Comparison of ENCODE assay signal across 16 mouse cellular contexts in the genomic region with DNA sequence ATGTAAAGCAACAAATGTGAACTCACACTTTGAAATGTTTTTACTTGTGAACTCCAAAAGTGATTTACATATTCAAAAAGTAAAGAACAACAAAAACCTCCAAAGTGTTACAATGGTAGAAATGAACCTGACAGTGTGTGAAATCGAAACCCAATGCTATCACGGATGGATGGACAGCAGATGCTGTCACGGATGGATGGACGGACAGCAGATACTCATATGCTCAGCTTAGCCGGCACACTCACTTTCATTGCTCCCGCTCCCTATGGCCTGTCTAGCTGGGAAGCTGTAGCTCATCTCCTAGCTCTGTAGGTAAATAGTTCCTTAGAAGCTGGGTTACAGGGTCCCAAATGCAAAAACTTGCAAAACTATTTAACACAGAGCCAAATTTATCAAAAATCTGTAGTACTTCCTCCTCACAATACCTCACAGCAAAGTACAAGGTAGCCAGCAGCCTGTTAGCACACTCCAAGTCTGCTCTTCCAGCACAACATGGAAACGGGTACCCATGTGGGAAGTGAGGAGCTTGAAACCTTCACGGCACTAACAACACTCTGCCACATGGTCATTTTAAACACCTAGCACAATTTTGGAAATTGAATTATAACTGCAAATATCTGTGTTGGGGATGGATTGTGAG. TPM values are rescaled to one million over a fixed set of nuclear protein-coding genes. Genes with fewer than 3 reads are reported as not detected.
DNase-seq lines count a peak whose midpoint lies in the region; ATAC-seq and TF ChIP-seq lines count a peak whose summit lies in the region.
"Had no signal": no experiment of that assay in that cellular context is flagged by ENCODE, and none has a peak within 500 bp of the region (broad histone marks: within the 10 kb centered on the region; RNA-seq: fewer than 3 reads in every experiment).

No protein-coding gene starts in this region.

- no peaks in the 10 kb centered on the region for H3K9me3 ChIP-seq in hindbrain, postnatal 0 days (ENCODE audit: low read length)
- no peaks in the 10 kb centered on the region for H3K9me3 ChIP-seq in hindbrain, embryonic 14.5 days (ENCODE audit: control insufficient read depth, low read length)
- no peaks in the 10 kb centered on the region for H3K9me3 ChIP-seq in neural tube, embryonic 13.5 days
- no peaks in the 10 kb centered on the region for H3K9me3 ChIP-seq in neural tube, embryonic 15.5 days (replicated peaks)
- H3K9me3 ChIP-seq: embryonic facial prominence, embryonic 12.5 days; forebrain, embryonic 10.5 days; liver, embryonic 13.5 days; midbrain, embryonic 12.5 days had no signal

- H3K9ac ChIP-seq in hindbrain, postnatal 0 days (replicated peaks; ENCODE audit: low read length), result no peak overlapping the region
- no peak overlapping the region for H3K9ac ChIP-seq in hindbrain, embryonic 14.5 days
- no peak overlapping the region for H3K9ac ChIP-seq in neural tube, embryonic 13.5 days
- no peak overlapping the region for H3K9ac ChIP-seq in neural tube, embryonic 15.5 days (replicated peaks)
- H3K9ac ChIP-seq: embryonic facial prominence, embryonic 12.5 days; liver, embryonic 13.5 days; midbrain, embryonic 12.5 days had no signal

- peak; percentile 27 for DNase-seq in hindbrain, postnatal 0 days (ENCODE audit: low spot score)
- DNase-seq in hindbrain, embryonic 14.5 days (ENCODE audit: low spot score), result no peak
- DNase-seq in Muller cell, postnatal 12 days (ENCODE audit: inconsistent ontology term), result peak; percentile 21
- peak; percentile 53 for DNase-seq in retina, postnatal 1 day
- no peak for DNase-seq in cerebellum, adult 9-11 months
- DNase-seq: adrenal gland, postnatal 14 days; cerebellum, postnatal 36 days; kidney, adult 2 months; liver, embryonic 13.5 days had no signal

- H3K4me1 ChIP-seq in hindbrain, postnatal 0 days (ENCODE audit: insufficient read depth, low read length), result peaks cover 7% of the 10 kb centered on the region
- peaks cover 25% of the 10 kb centered on the region for H3K4me1 ChIP-seq in hindbrain, embryonic 14.5 days (replicated peaks; ENCODE audit: control insufficient read depth, insufficient read depth, low read length)
- peaks cover 41% of the 10 kb centered on the region for H3K4me1 ChIP-seq in neural tube, embryonic 13.5 days (replicated peaks)
- H3K4me1 ChIP-seq in neural tube, embryonic 15.5 days, result peaks cover 29% of the 10 kb centered on the region

- H3K27me3 ChIP-seq in hindbrain, postnatal 0 days (ENCODE audit: insufficient read depth, low read length), result no peaks in the 10 kb centered on the region
- no peaks in the 10 kb centered on the region for H3K27me3 ChIP-seq in hindbrain, embryonic 14.5 days (ENCODE audit: control insufficient read depth, insufficient read depth, low read length)
- H3K27me3 ChIP-seq in neural tube, embryonic 13.5 days, result no peaks in the 10 kb centered on the region
- no peaks in the 10 kb centered on the region for H3K27me3 ChIP-seq in neural tube, embryonic 15.5 days (replicated peaks)
- H3K27me3 ChIP-seq: embryonic facial prominence, embryonic 12.5 days; liver, embryonic 13.5 days; midbrain, embryonic 12.5 days had no signal

- H3K27ac ChIP-seq in hindbrain, postnatal 0 days, result peak overlapping the region; percentile 23; the same call in 1 of the 2 replicates
- H3K27ac ChIP-seq in hindbrain, embryonic 14.5 days, result no peak overlapping the region
- H3K27ac ChIP-seq in neural tube, embryonic 13.5 days (replicated peaks), result 0 out of 2 replicates have a peak overlapping the region, but pooled peaks have one; percentile 3
- H3K27ac ChIP-seq in neural tube, embryonic 15.5 days (replicated peaks), result no peak overlapping the region
- H3K27ac ChIP-seq: embryonic facial prominence, embryonic 12.5 days; midbrain, embryonic 12.5 days had no signal

- WGBS in hindbrain, postnatal 0 days, result 32% methylated on average over 8 of the region's 8 CpGs
- WGBS in hindbrain, embryonic 14.5 days, result 31% methylated on average over 8 of the region's 8 CpGs
- WGBS in neural tube, embryonic 13.5 days, result 54% methylated on average over 8 of the region's 8 CpGs
- WGBS in neural tube, embryonic 15.5 days, result 39% methylated on average over 8 of the region's 8 CpGs

- H3K36me3 ChIP-seq in hindbrain, postnatal 0 days (ENCODE audit: insufficient read depth, low read length), result no peaks in the 10 kb centered on the region
- H3K36me3 ChIP-seq in hindbrain, embryonic 14.5 days (replicated peaks; ENCODE audit: control insufficient read depth, insufficient read depth), result no peaks in the 10 kb centered on the region
- H3K36me3 ChIP-seq in neural tube, embryonic 13.5 days, result no peaks in the 10 kb centered on the region
- no peaks in the 10 kb centered on the region for H3K36me3 ChIP-seq in neural tube, embryonic 15.5 days
- H3K36me3 ChIP-seq: embryonic facial prominence, embryonic 12.5 days; liver, embryonic 13.5 days; midbrain, embryonic 12.5 days had no signal

- no peak overlapping the region for H3K4me3 ChIP-seq in hindbrain, postnatal 0 days (ENCODE audit: low read length)
- no peak overlapping the region for H3K4me3 ChIP-seq in hindbrain, embryonic 14.5 days (replicated peaks; ENCODE audit: low read length)
- H3K4me3 ChIP-seq in neural tube, embryonic 13.5 days, result no peak overlapping the region
- no peak overlapping the region for H3K4me3 ChIP-seq in neural tube, embryonic 15.5 days (replicated peaks)
- H3K4me3 ChIP-seq: embryonic facial prominence, embryonic 12.5 days; forebrain, embryonic 10.5 days; liver, embryonic 13.5 days; midbrain, embryonic 12.5 days had no signal

- no peak for ATAC-seq in hindbrain, postnatal 0 days
- no peak for ATAC-seq in hindbrain, embryonic 14.5 days (ENCODE audit: low FRiP score)
- no peak for ATAC-seq in neural tube, embryonic 13.5 days (ENCODE audit: low read depth)
- no peak for ATAC-seq in neural tube, embryonic 15.5 days (ENCODE audit: low FRiP score)

- no peak for TF ChIP-seq CTCF in hindbrain, postnatal 0 days (IDR thresholded peaks at IDR 0.05; ENCODE audit: low read depth)

- H3K4me2 ChIP-seq in hindbrain, postnatal 0 days (ENCODE audit: low read depth, low read length), result no peak overlapping the region
- no peak overlapping the region for H3K4me2 ChIP-seq in hindbrain, embryonic 14.5 days (replicated peaks)
- H3K4me2 ChIP-seq in neural tube, embryonic 13.5 days, result no peak overlapping the region
- no peak overlapping the region for H3K4me2 ChIP-seq in neural tube, embryonic 15.5 days
- H3K4me2 ChIP-seq: embryonic facial prominence, embryonic 12.5 days; midbrain, embryonic 12.5 days had no signal

RNA-seq across cellular contexts. Expression of gene A730071L15Rik, which starts 21.9 kb away (rescaled TPM):
- 0.18 TPM in 1 of 2 replicates, not detected in the other for total RNA-seq in hindbrain, postnatal 0 days (2014; rRNA removed)
- polyA plus RNA-seq in hindbrain, postnatal 0 days (2015; fragmentation: Nextera tagmentation; extraction: Ambion mirVana), result 0.54 and 0.58 TPM in 2 replicates
- polyA plus RNA-seq in hindbrain, embryonic 14.5 days (2014; fragmentation: Nextera tagmentation; extraction: Ambion mirVana), result 0.31 and 0.42 TPM in 2 replicates
- polyA plus RNA-seq in neural tube, embryonic 13.5 days (2015; fragmentation: Nextera tagmentation; extraction: Ambion mirVana), result 0.46 and 0.91 TPM in 2 replicates
- 0.37 and 0.57 TPM in 2 replicates for polyA plus RNA-seq in neural tube, embryonic 15.5 days (2015; fragmentation: Nextera tagmentation; extraction: Ambion mirVana)
- total RNA-seq: adrenal gland, postnatal 14 days; heart, postnatal 14 days; left cerebral cortex, postnatal 10 days had no signal

RNA-seq across cellular contexts. Expression of gene Nudcd3, which starts 22.3 kb away (rescaled TPM):
- 57.3 and 66.7 TPM in 2 replicates for total RNA-seq in hindbrain, postnatal 0 days (2014; rRNA removed)
- polyA plus RNA-seq in hindbrain, postnatal 0 days (2015; fragmentation: Nextera tagmentation; extraction: Ambion mirVana), result 63.0 and 63.6 TPM in 2 replicates
- polyA plus RNA-seq in hindbrain, embryonic 14.5 days (2014; fragmentation: Nextera tagmentation; extraction: Ambion mirVana), result 57.0 and 57.7 TPM in 2 replicates
- polyA plus RNA-seq in neural tube, embryonic 13.5 days (2015; fragmentation: Nextera tagmentation; extraction: Ambion mirVana), result 53.9 and 56.4 TPM in 2 replicates
- 61.2 and 62.4 TPM in 2 replicates for polyA plus RNA-seq in neural tube, embryonic 15.5 days (2015; fragmentation: Nextera tagmentation; extraction: Ambion mirVana)

RNA-seq across cellular contexts. Expression of gene Npc1l1, which starts 52.0 kb away (rescaled TPM):
- 0.05 and 0.07 TPM in 2 replicates for total RNA-seq in hindbrain, postnatal 0 days (2014; rRNA removed)
- polyA plus RNA-seq in hindbrain, postnatal 0 days (2015; fragmentation: Nextera tagmentation; extraction: Ambion mirVana), result 0.04 and 0.08 TPM in 2 replicates
- polyA plus RNA-seq in hindbrain, embryonic 14.5 days (2014; fragmentation: Nextera tagmentation; extraction: Ambion mirVana), result 0.04 and 0.14 TPM in 2 replicates
- polyA plus RNA-seq in neural tube, embryonic 13.5 days (2015; fragmentation: Nextera tagmentation; extraction: Ambion mirVana), result not detected in 2 replicates
- polyA plus RNA-seq in neural tube, embryonic 15.5 days (2015; fragmentation: Nextera tagmentation; extraction: Ambion mirVana), result 0.09 and 0.11 TPM in 2 replicates
- total RNA-seq: adrenal gland, postnatal 14 days had no signal
- polyA plus RNA-seq: forebrain, embryonic 10.5 days; midbrain, embryonic 12.5 days had no signal

Comparison
In these comparisons a context has a peak if more than half of its experiments do, and no peak if none do; other contexts are left out.
1. DNase-seq: peak in hindbrain, postnatal 0 days (single experiment), Muller cell, postnatal 12 days (single experiment) and retina, postnatal 1 day (single experiment); none in hindbrain, embryonic 14.5 days (single experiment) and cerebellum, adult 9-11 months (single experiment).
2. H3K27ac ChIP-seq: peak in hindbrain, postnatal 0 days (single experiment) and neural tube, embryonic 13.5 days (single experiment); none in hindbrain, embryonic 14.5 days (single experiment) and neural tube, embryonic 15.5 days (single experiment).